ENCODE assay signal across 24 mouse cellular contexts in genomic region chr4:47435131-47435530, GRCm38 (mm10). TPM values are rescaled to one million over a fixed set of nuclear protein-coding genes. Genes with fewer than 3 reads are reported as not detected.
A peak's percentile ranks its signal among the peaks of the same experiment; 100 is the strongest.
DNase-seq lines count a peak whose midpoint lies in the region; ATAC-seq and TF ChIP-seq lines count a peak whose summit lies in the region.
"Had no signal": no experiment of that assay in that cellular context is flagged by ENCODE, and none has a peak within 500 bp of the region (broad histone marks: within the 10 kb centered on the region; RNA-seq: fewer than 3 reads in every experiment).

No protein-coding gene starts in this region.

- no peak for ATAC-seq in intestine, embryonic 15.5 days
- no peak for ATAC-seq in intestine, postnatal 0 days
- no peak for ATAC-seq in midbrain, embryonic 11.5 days (ENCODE audit: low FRiP score)
- no peak for ATAC-seq in midbrain, embryonic 15.5 days (replicated peaks)
- ATAC-seq: activated CD4-positive, CD25-positive, alpha-beta regulatory T cell, adult 4 months; forebrain, embryonic 14.5 days; forebrain, postnatal 0 days; hindbrain, embryonic 16.5 days had no signal

- no peak for TF ChIP-seq CTCF in intestine, postnatal 0 days (IDR thresholded peaks at IDR 0.05; ENCODE audit: low read depth)

- 65% methylated on average over 12 of the region's 12 CpGs for WGBS in intestine, embryonic 15.5 days
- WGBS in intestine, postnatal 0 days, result 67% methylated on average over 12 of the region's 12 CpGs
- 70% methylated on average over 12 of the region's 12 CpGs for WGBS in midbrain, embryonic 11.5 days
- WGBS in midbrain, embryonic 15.5 days, result 64% methylated on average over 12 of the region's 12 CpGs
- WGBS in embryonic facial prominence, embryonic 10.5 days, result 73% methylated on average over 12 of the region's 12 CpGs

- peak overlapping the region; percentile 43; the same call in 1 of the 2 replicates for H3K4me2 ChIP-seq in intestine, embryonic 15.5 days (replicated peaks)
- H3K4me2 ChIP-seq in intestine, postnatal 0 days (replicated peaks; ENCODE audit: low read depth), result no peak overlapping the region
- H3K4me2 ChIP-seq in midbrain, embryonic 11.5 days, result no peak overlapping the region
- no peak overlapping the region for H3K4me2 ChIP-seq in midbrain, embryonic 15.5 days
- H3K4me2 ChIP-seq: embryonic facial prominence, embryonic 12.5 days; embryonic facial prominence, embryonic 15.5 days had no signal

- H3K36me3 ChIP-seq in intestine, embryonic 15.5 days, result no peaks in the 10 kb centered on the region
- H3K36me3 ChIP-seq in intestine, postnatal 0 days (ENCODE audit: control insufficient read depth, insufficient read depth), result no peaks in the 10 kb centered on the region
- H3K36me3 ChIP-seq in midbrain, embryonic 11.5 days (ENCODE audit: control insufficient read depth, insufficient read depth, low read length), result no peaks in the 10 kb centered on the region
- H3K36me3 ChIP-seq in midbrain, embryonic 15.5 days (replicated peaks), result no peaks in the 10 kb centered on the region
- H3K36me3 ChIP-seq in embryonic facial prominence, embryonic 10.5 days (replicated peaks), result no peaks in the 10 kb centered on the region
- H3K36me3 ChIP-seq: embryonic facial prominence, embryonic 12.5 days; embryonic facial prominence, embryonic 15.5 days; hindbrain, embryonic 10.5 days; hindbrain, embryonic 13.5 days had no signal

- H3K4me1 ChIP-seq in intestine, embryonic 15.5 days (replicated peaks), result peaks cover 14% of the 10 kb centered on the region; the same call in 1 of the 2 replicates
- 0 out of 2 replicates have a peak, but pooled peaks cover 6% of the 10 kb centered on the region for H3K4me1 ChIP-seq in intestine, postnatal 0 days (replicated peaks; ENCODE audit: control insufficient read depth, insufficient read depth, low read length)
- H3K4me1 ChIP-seq in midbrain, embryonic 11.5 days (ENCODE audit: control insufficient read depth, insufficient read depth, low read length), result peaks cover 8% of the 10 kb centered on the region
- peaks cover 13% of the 10 kb centered on the region for H3K4me1 ChIP-seq in midbrain, embryonic 15.5 days
- peaks cover 12% of the 10 kb centered on the region for H3K4me1 ChIP-seq in embryonic facial prominence, embryonic 10.5 days

- H3K27ac ChIP-seq in intestine, embryonic 15.5 days, result no peak overlapping the region
- no peak overlapping the region for H3K27ac ChIP-seq in intestine, postnatal 0 days (ENCODE audit: low read depth, low read length)
- H3K27ac ChIP-seq in midbrain, embryonic 11.5 days (ENCODE audit: low read depth, low read length), result no peak overlapping the region
- H3K27ac ChIP-seq in midbrain, embryonic 15.5 days, result no peak overlapping the region
- H3K27ac ChIP-seq in embryonic facial prominence, embryonic 10.5 days (replicated peaks), result no peak overlapping the region
- H3K27ac ChIP-seq: embryonic facial prominence, embryonic 12.5 days; embryonic facial prominence, embryonic 15.5 days; gastrocnemius, adult 2 months; hindbrain, embryonic 10.5 days had no signal

- peak; percentile 75 for DNase-seq in heart, adult 11 months
- DNase-seq in heart, postnatal 10 days, result no peak
- DNase-seq in midbrain, embryonic 11.5 days (ENCODE audit: low spot score, missing footprints), result peak; percentile 60
- peak; percentile 7 for DNase-seq in embryonic facial prominence, embryonic 10.5 days (ENCODE audit: low spot score)
- DNase-seq: adrenal gland, postnatal 10 days; adrenal gland, postnatal 36 days; cerebellum, adult 18-20 months; cerebellum, adult 9-10 months; cerebellum, postnatal 14 days; forebrain, postnatal 0 days; gastrocnemius, adult 2 months; gastrocnemius, postnatal 14 days; heart, adult 18-20 months; heart, postnatal 36 days had no signal

- H3K9me3 ChIP-seq in intestine, embryonic 15.5 days, result no peaks in the 10 kb centered on the region
- H3K9me3 ChIP-seq in intestine, postnatal 0 days (ENCODE audit: control insufficient read depth), result no peaks in the 10 kb centered on the region
- H3K9me3 ChIP-seq in midbrain, embryonic 11.5 days (ENCODE audit: control insufficient read depth, low read length), result no peaks in the 10 kb centered on the region
- H3K9me3 ChIP-seq in midbrain, embryonic 15.5 days, result no peaks in the 10 kb centered on the region
- H3K9me3 ChIP-seq in embryonic facial prominence, embryonic 10.5 days, result no peaks in the 10 kb centered on the region
- H3K9me3 ChIP-seq: embryonic facial prominence, embryonic 12.5 days; embryonic facial prominence, embryonic 15.5 days; hindbrain, embryonic 10.5 days; hindbrain, embryonic 13.5 days had no signal

- H3K27me3 ChIP-seq in intestine, embryonic 15.5 days (replicated peaks), result no peaks in the 10 kb centered on the region
- 0 out of 2 replicates have a peak, but pooled peaks cover 3% of the 10 kb centered on the region for H3K27me3 ChIP-seq in intestine, postnatal 0 days (replicated peaks; ENCODE audit: control insufficient read depth, insufficient read depth, low read length)
- no peaks in the 10 kb centered on the region for H3K27me3 ChIP-seq in midbrain, embryonic 11.5 days (ENCODE audit: control insufficient read depth, insufficient read depth, low read length)
- H3K27me3 ChIP-seq in midbrain, embryonic 15.5 days (replicated peaks), result no peaks in the 10 kb centered on the region
- H3K27me3 ChIP-seq in embryonic facial prominence, embryonic 10.5 days (replicated peaks; ENCODE audit: low read depth, poor library complexity, severe bottlenecking), result peaks cover 21% of the 10 kb centered on the region
- H3K27me3 ChIP-seq: embryonic facial prominence, embryonic 12.5 days; embryonic facial prominence, embryonic 15.5 days; hindbrain, embryonic 13.5 days had no signal

- no peak overlapping the region for H3K9ac ChIP-seq in intestine, embryonic 15.5 days
- H3K9ac ChIP-seq in intestine, postnatal 0 days (ENCODE audit: low read depth, low read length), result no peak overlapping the region
- H3K9ac ChIP-seq in midbrain, embryonic 11.5 days (ENCODE audit: low read length), result no peak overlapping the region
- no peak overlapping the region for H3K9ac ChIP-seq in midbrain, embryonic 15.5 days
- H3K9ac ChIP-seq: embryonic facial prominence, embryonic 12.5 days; embryonic facial prominence, embryonic 15.5 days; forebrain, postnatal 0 days; hindbrain, embryonic 13.5 days had no signal

- intact Hi-C loops in heart, postnatal 10 days (cut with DNase I), result loop anchor here (5.0 to 10.0 kb wide), 4 partner anchors 67 to 947 kb away; no protein-coding TSS in a partner anchor

- H3K4me3 ChIP-seq in intestine, embryonic 15.5 days (replicated peaks), result no peak overlapping the region
- no peak overlapping the region for H3K4me3 ChIP-seq in intestine, postnatal 0 days (ENCODE audit: low read depth, low read length)
- no peak overlapping the region for H3K4me3 ChIP-seq in midbrain, embryonic 11.5 days (ENCODE audit: low read depth, low read length)
- H3K4me3 ChIP-seq in midbrain, embryonic 15.5 days, result no peak overlapping the region
- H3K4me3 ChIP-seq in embryonic facial prominence, embryonic 10.5 days, result no peak overlapping the region
- H3K4me3 ChIP-seq: embryonic facial prominence, embryonic 12.5 days; embryonic facial prominence, embryonic 15.5 days; gastrocnemius, adult 2 months; hindbrain, embryonic 10.5 days; hindbrain, embryonic 13.5 days had no signal

RNA-seq across cellular contexts. Expression of gene Alg2, which starts 39.0 kb away (rescaled TPM):
- total RNA-seq in heart, postnatal 10 days (2021), result 10 to 100 TPM in 1 of 2 experiments, 1 to 10 TPM in 1; 9.5 to 12.8 TPM
- 54.3 and 56.0 TPM in 2 replicates for polyA plus RNA-seq in intestine, embryonic 15.5 days (2015; fragmentation: Nextera tagmentation; extraction: Ambion mirVana)
- 28.1 and 29.2 TPM in 2 replicates for polyA plus RNA-seq in intestine, postnatal 0 days (2015; fragmentation: Nextera tagmentation; extraction: Ambion mirVana)
- 133 and 141 TPM in 2 replicates for polyA plus RNA-seq in midbrain, embryonic 11.5 days (2014; fragmentation: Nextera tagmentation; extraction: Ambion mirVana)
- 319 and 332 TPM in 2 replicates for polyA plus RNA-seq in midbrain, embryonic 15.5 days (2015; fragmentation: Nextera tagmentation; extraction: Ambion mirVana)
- 83.3 TPM in 2 replicates for polyA plus RNA-seq in embryonic facial prominence, embryonic 10.5 days (2016; fragmentation: Nextera tagmentation; extraction: Ambion mirVana)

RNA-seq across cellular contexts. Expression of gene Sec61b, which starts 39.3 kb away (rescaled TPM):
- 10 to 100 TPM; 36.6 to 43.3 TPM for total RNA-seq in heart, postnatal 10 days (2021)
- polyA plus RNA-seq in intestine, embryonic 15.5 days (2015; fragmentation: Nextera tagmentation; extraction: Ambion mirVana), result 430 and 467 TPM in 2 replicates
- 381 and 392 TPM in 2 replicates for polyA plus RNA-seq in intestine, postnatal 0 days (2015; fragmentation: Nextera tagmentation; extraction: Ambion mirVana)
- 332 and 364 TPM in 2 replicates for polyA plus RNA-seq in midbrain, embryonic 11.5 days (2014; fragmentation: Nextera tagmentation; extraction: Ambion mirVana)
- 235 and 244 TPM in 2 replicates for polyA plus RNA-seq in midbrain, embryonic 15.5 days (2015; fragmentation: Nextera tagmentation; extraction: Ambion mirVana)
- 377 and 391 TPM in 2 replicates for polyA plus RNA-seq in embryonic facial prominence, embryonic 10.5 days (2016; fragmentation: Nextera tagmentation; extraction: Ambion mirVana)

Comparison
In these comparisons a context has a peak if more than half of its experiments do, and no peak if none do; other contexts are left out.
1. DNase-seq: peak in heart, adult 11 months (single experiment), midbrain, embryonic 11.5 days (single experiment) and embryonic facial prominence, embryonic 10.5 days (single experiment); none in heart, postnatal 10 days (0 of 2).